Comparison of ENCODE assay signal across 9 mouse cellular contexts in genomic region chr4:82502611-82503010, GRCm38 (mm10).
DNase-seq lines count a peak whose midpoint lies in the region; ATAC-seq and TF ChIP-seq lines count a peak whose summit lies in the region.
"Had no signal": no experiment of that assay in that cellular context is flagged by ENCODE, and none has a peak within 500 bp of the region (broad histone marks: within the 10 kb centered on the region; RNA-seq: fewer than 3 reads in every experiment).

No protein-coding gene starts in this region.

- peaks cover 6% of the 10 kb centered on the region for H3K36me3 ChIP-seq in forebrain, postnatal 0 days (ENCODE audit: insufficient read depth)
- H3K36me3 ChIP-seq in liver, embryonic 13.5 days: peaks cover 8% of the 10 kb centered on the region

- no peak for DNase-seq in gastrocnemius, adult 2 months
- DNase-seq in gastrocnemius, postnatal 36 days: no peak
- peak; percentile 26 for DNase-seq in 3T3-L1 (ENCODE audit: low read depth, low spot score)
- DNase-seq in forebrain, postnatal 0 days: no peak
- no peak for DNase-seq in liver, embryonic 13.5 days
- DNase-seq in thymus, postnatal 0 days (ENCODE audit: low spot score): no peak
- DNase-seq in layer of hippocampus, adult 9-10 months (ENCODE audit: low spot score): no peak
- DNase-seq: kidney, postnatal 14 days had no signal

- intact Hi-C loops in gastrocnemius, adult 2 months (cut with DNase I): loop anchor here (5.0 to 10.0 kb wide), 3 partner anchors 100 to 938 kb away; no protein-coding TSS in a partner anchor
- intact Hi-C loops in gastrocnemius, postnatal 36 days (cut with DNase I): loop anchor here (5.0 kb wide), 2 partner anchors 60 to 100 kb away; no protein-coding TSS in a partner anchor

- peak overlapping the region; percentile 100 for H3K27ac ChIP-seq in gastrocnemius, adult 2 months
- H3K27ac ChIP-seq in forebrain, postnatal 0 days (ENCODE audit: low read depth, low read length): peak overlapping the region; percentile 100
- H3K27ac ChIP-seq in liver, embryonic 13.5 days: no peak overlapping the region

- H3K4me3 ChIP-seq in gastrocnemius, adult 2 months: peak overlapping the region; percentile 98
- H3K4me3 ChIP-seq in forebrain, postnatal 0 days (ENCODE audit: low read depth, low read length): peak overlapping the region; percentile 79
- H3K4me3 ChIP-seq in liver, embryonic 13.5 days (replicated peaks): peak overlapping the region; percentile 27

- ATAC-seq in forebrain, postnatal 0 days: no peak
- no peak for ATAC-seq in liver, embryonic 13.5 days (ENCODE audit: low read depth)
- no peak for ATAC-seq in monocyte, adult 5-6 weeks (replicated peaks; ENCODE audit: insufficient number of reproducible peaks, low FRiP score, low TSS enrichment, poor library complexity, severe bottlenecking)

- no peaks in the 10 kb centered on the region for H3K9me3 ChIP-seq in forebrain, postnatal 0 days (ENCODE audit: low read length)
- H3K9me3 ChIP-seq in liver, embryonic 13.5 days (replicated peaks): no peaks in the 10 kb centered on the region

- H3K4me1 ChIP-seq in forebrain, postnatal 0 days (ENCODE audit: insufficient read depth): no peaks in the 10 kb centered on the region
- H3K4me1 ChIP-seq in liver, embryonic 13.5 days (replicated peaks): peaks cover 15% of the 10 kb centered on the region

- no peaks in the 10 kb centered on the region for H3K27me3 ChIP-seq in forebrain, postnatal 0 days (ENCODE audit: insufficient read depth, low read length)
- H3K27me3 ChIP-seq in liver, embryonic 13.5 days: peaks cover 61% of the 10 kb centered on the region

- H3K9ac ChIP-seq in forebrain, postnatal 0 days: peak overlapping the region; percentile 92
- H3K9ac ChIP-seq in liver, embryonic 13.5 days: no peak overlapping the region

- WGBS in forebrain, postnatal 0 days: 26% methylated on average over 2 of the region's 2 CpGs
- 61% methylated on average over 2 of the region's 2 CpGs for WGBS in liver, embryonic 13.5 days (ENCODE audit: insufficient replicate concordance)

- TF ChIP-seq CTCF in gastrocnemius, adult 2 months (IDR thresholded peaks at IDR 0.05): no peak
- TF ChIP-seq CTCF in forebrain, postnatal 0 days (IDR thresholded peaks at IDR 0.05; ENCODE audit: low read depth): no peak

- peak overlapping the region; percentile 92 for H3K4me2 ChIP-seq in forebrain, postnatal 0 days (ENCODE audit: low read depth)
- H3K4me2 ChIP-seq in liver, embryonic 13.5 days: peak overlapping the region; percentile 35

Comparison
In these comparisons a context has a peak if more than half of its experiments do, and no peak if none do; other contexts are left out.
1. H3K4me3 ChIP-seq: peak in every context shown above with its lines; median percentile 98 in gastrocnemius, adult 2 months; 79 in forebrain, postnatal 0 days; 27 in liver, embryonic 13.5 days.